Comparison of ENCODE assay signal across 8 mouse cellular contexts in genomic region chr10:59324311-59325165, GRCm38 (mm10). TPM values are rescaled to one million over a fixed set of nuclear protein-coding genes. Genes with fewer than 3 reads are reported as not detected.
A peak's percentile ranks its signal among the peaks of the same experiment; 100 is the strongest.
DNase-seq lines count a peak whose midpoint lies in the region; ATAC-seq and TF ChIP-seq lines count a peak whose summit lies in the region.

No protein-coding gene starts in this region.

- no peak for TF ChIP-seq POLR2A in lung, adult 2 months (IDR thresholded peaks at IDR 0.05; ENCODE audit: borderline replicate concordance, extremely low read depth, low read depth, low read length)

- H3K4me3 ChIP-seq in megakaryocyte, embryonic 14.5 days (replicated peaks), result peak overlapping the region; percentile 93
- peak overlapping the region; percentile 93 for H3K4me3 ChIP-seq in embryonic facial prominence, embryonic 10.5 days
- H3K4me3 ChIP-seq in lung, adult 2 months (replicated peaks; ENCODE audit: extremely low read depth, low read depth, low read length), result peak overlapping the region; percentile 72
- H3K4me3 ChIP-seq in stomach, embryonic 16.5 days (replicated peaks; ENCODE audit: low read length), result peak overlapping the region; percentile 89

- WGBS in embryonic facial prominence, embryonic 10.5 days, result 16% methylated on average over 15 of the region's 15 CpGs
- 14% methylated on average over 15 of the region's 15 CpGs for WGBS in lung, adult 2 months
- 12% methylated on average over 15 of the region's 15 CpGs for WGBS in stomach, embryonic 16.5 days

- no peak for TF ChIP-seq CTCF in lung, adult 2 months (IDR thresholded peaks at IDR 0.05; ENCODE audit: insufficient read depth, low read length)

- peaks cover 58% of the 10 kb centered on the region for H3K4me1 ChIP-seq in megakaryocyte, embryonic 14.5 days
- H3K4me1 ChIP-seq in embryonic facial prominence, embryonic 10.5 days, result peaks cover 39% of the 10 kb centered on the region
- H3K4me1 ChIP-seq in lung, adult 2 months (ENCODE audit: control insufficient read depth, insufficient read depth, low read length), result peaks cover 2% of the 10 kb centered on the region
- peaks cover 19% of the 10 kb centered on the region for H3K4me1 ChIP-seq in stomach, embryonic 16.5 days (ENCODE audit: control insufficient read depth, insufficient read depth, low read length)

- no peaks in the 10 kb centered on the region for H3K9me3 ChIP-seq in megakaryocyte, embryonic 14.5 days
- H3K9me3 ChIP-seq in embryonic facial prominence, embryonic 10.5 days, result no peaks in the 10 kb centered on the region
- no peaks in the 10 kb centered on the region for H3K9me3 ChIP-seq in stomach, embryonic 16.5 days (replicated peaks; ENCODE audit: control insufficient read depth, low read length)

- peak overlapping the region; percentile 97 for H3K9ac ChIP-seq in stomach, embryonic 16.5 days (ENCODE audit: low read length)

- H3K36me3 ChIP-seq in megakaryocyte, embryonic 14.5 days (replicated peaks; ENCODE audit: low read length), result peaks cover 21% of the 10 kb centered on the region
- peaks cover 15% of the 10 kb centered on the region for H3K36me3 ChIP-seq in embryonic facial prominence, embryonic 10.5 days (replicated peaks)
- H3K36me3 ChIP-seq in stomach, embryonic 16.5 days (ENCODE audit: control insufficient read depth, insufficient read depth, low read length), result no peaks in the 10 kb centered on the region

- no peak for ATAC-seq in megakaryocyte, adult 5-6 weeks (ENCODE audit: poor library complexity, severe bottlenecking)
- no peak for ATAC-seq in stomach, embryonic 16.5 days (ENCODE audit: insufficient read depth, low FRiP score)

- DNase-seq in embryonic facial prominence, embryonic 10.5 days (ENCODE audit: low spot score), result peak; percentile 61
- DNase-seq in hindlimb bud, embryonic 11.5 days (ENCODE audit: extremely low spot score, low read depth, low spot score), result peak; percentile 35
- DNase-seq in lung, adult 2 months, result no peak
- no peak for DNase-seq in frontal cortex, adult 2 months (ENCODE audit: extremely low spot score in 1 of 2, low spot score in 1 of 2)
- no peak for DNase-seq in layer of hippocampus, adult 9-10 months (ENCODE audit: low spot score)

- H3K27me3 ChIP-seq in megakaryocyte, embryonic 14.5 days (replicated peaks), result no peaks in the 10 kb centered on the region
- no peaks in the 10 kb centered on the region for H3K27me3 ChIP-seq in embryonic facial prominence, embryonic 10.5 days (replicated peaks; ENCODE audit: low read depth, poor library complexity, severe bottlenecking)
- H3K27me3 ChIP-seq in stomach, embryonic 16.5 days (ENCODE audit: control insufficient read depth, insufficient read depth, low read length), result no peaks in the 10 kb centered on the region

- H3K27ac ChIP-seq in embryonic facial prominence, embryonic 10.5 days (replicated peaks), result peak overlapping the region; percentile 98
- peak overlapping the region; percentile 97 for H3K27ac ChIP-seq in stomach, embryonic 16.5 days (ENCODE audit: low read length)

- peak overlapping the region; percentile 82 for H3K4me2 ChIP-seq in stomach, embryonic 16.5 days (ENCODE audit: low read depth, low read length)

RNA-seq across cellular contexts. Expression of gene P4ha1, which starts 1.4 kb away (rescaled TPM):
- 3.7 and 10.7 TPM in 2 replicates for polyA plus RNA-seq in megakaryocyte, embryonic 14.5 days (2012; ENCODE audit: insufficient read depth, low replicate concordance)
- 9.6 and 14.3 TPM in 2 replicates for total RNA-seq in megakaryocyte, adult 5-6 weeks (2015)
- 19.2 and 25.0 TPM in 2 replicates for total RNA-seq in megakaryocyte, adult 5-6 weeks (2017)
- polyA plus RNA-seq in embryonic facial prominence, embryonic 10.5 days (2016; fragmentation: Nextera tagmentation; extraction: Ambion mirVana), result 49.3 and 55.7 TPM in 2 replicates
- polyA plus RNA-seq in lung, adult 2 months (2012; rRNA removed), result 17.4 and 21.9 TPM in 2 replicates
- polyA plus RNA-seq in stomach, embryonic 16.5 days (2015; fragmentation: Nextera tagmentation; extraction: Ambion mirVana), result 80.9 and 90.0 TPM in 2 replicates
- 27.4 and 29.2 TPM in 2 replicates for polyA plus RNA-seq in frontal cortex, adult 2 months (2012; rRNA removed)

Comparison
In these comparisons a context has a peak if more than half of its experiments do, and no peak if none do; other contexts are left out.
1. DNase-seq: peak in embryonic facial prominence, embryonic 10.5 days (single experiment) and hindlimb bud, embryonic 11.5 days (single experiment); none in lung, adult 2 months (single experiment), frontal cortex, adult 2 months (0 of 2) and layer of hippocampus, adult 9-10 months (single experiment).
2. Peak in every context shown above with its lines, with median percentiles within 50 percentile points of each other: H3K4me3 ChIP-seq.